Mouse (Mus musculus): ENCODE measurements at regions not wholly inside any gene's neighbourhood (a gene's known extent, or its start where the extent isn't known, plus 50 kb on each side); places are given as distances from the start of the nearest gene placed in this dataset.

- Histone ChIP-seq H3K27me3 (replicated peaks) (no peaks in the 10 kb centered on the region), H3K4me2 (ENCODE audit: insufficient read depth, low read depth, poor library complexity, severe bottlenecking) (no peak overlapping the region), H3K4me1 (ENCODE audit: control insufficient read depth in 1 of 2, insufficient read depth in 2 of 2) (peaks cover 7% of the 10 kb centered on the region in 2 experiments; a peak in 3 of 4 replicates), H3K79me2 (replicated peaks; ENCODE audit: control insufficient read depth, extremely low read depth, insufficient read depth, poor library complexity, severe bottlenecking) (no peaks in the 10 kb centered on the region), H3K9ac (ENCODE audit: insufficient read depth, low read depth) (no peak overlapping the region), H3K9me3 (replicated peaks; ENCODE audit: low read length) (peaks cover 3% of the 10 kb centered on the region), H3K27ac (ENCODE audit: insufficient read depth, low read depth) (no peak overlapping the region), H3K36me3 (replicated peaks in 1 of 2; ENCODE audit: control insufficient read depth in 1 of 2, insufficient read depth in 1 of 2, low read length in 1 of 2) (no peaks in the 10 kb centered on the region), H3K4me3 (replicated peaks in 1 of 3; ENCODE audit: low read depth in 2 of 3, low read length in 2 of 3, poor library complexity in 1 of 3) (no peak overlapping the region)
- peak; percentile 43; the same call in 1 of the 2 replicates for TF ChIP-seq IRF4 (IDR thresholded peaks at IDR 0.05; ENCODE audit: low read depth, low read length)
- no peak for TF ChIP-seq RCOR1 (conservative IDR thresholded peaks at IDR 0.05; ENCODE audit: low read depth, low read length)
- no peak for TF ChIP-seq TBP (conservative IDR thresholded peaks at IDR 0.05; ENCODE audit: low read depth, low read length)
- TF ChIP-seq UBTF (IDR thresholded peaks at IDR 0.05; ENCODE audit: low read depth, low read length), result no peak
- TF ChIP-seq GABPA (IDR thresholded peaks at IDR 0.05; ENCODE audit: insufficient replicate concordance, low read depth, low read length), result no peak
- TF ChIP-seq NRF1 (IDR thresholded peaks at IDR 0.05; ENCODE audit: low read depth, low read length), result no peak
- no peak for TF ChIP-seq MAX (IDR thresholded peaks at IDR 0.05; ENCODE audit: low read length)
- in situ Hi-C loops (cut with MboI; ENCODE audit: low pct_ligation_motif_present, low pct_unique_long_range_greater_than_20kb, low sequenced_read_pairs), result no loop called here
- DNase-seq (ENCODE audit: extremely low read depth), result no peak
- dilution Hi-C loops (cut with MboI; ENCODE audit: extremely low pct_ligation_motif_present, extremely low pct_unique_long_range_greater_than_20kb, low sequenced_read_pairs), result no loop called here
These were observed 111.3 kb downstream of the Kcnrg start for GRCm38 (mm10) chr14:61718392-61719124.

GRCm38 (mm10) chr14:61721302-61721701 is 114.0 kb downstream of the Kcnrg start:
- DNase-seq (ENCODE audit: extremely low read depth), result no peak
- Histone ChIP-seq H3K9ac (ENCODE audit: insufficient read depth, low read depth) (no peak overlapping the region), H3K4me3 (replicated peaks in 1 of 3; ENCODE audit: low read depth in 2 of 3, low read length in 2 of 3, poor library complexity in 1 of 3) (no peak overlapping the region), H3K27me3 (replicated peaks) (no peaks in the 10 kb centered on the region), H3K4me1 (ENCODE audit: control insufficient read depth in 1 of 2, insufficient read depth in 2 of 2) (peaks cover 7 to 11% of the 10 kb centered on the region in 2 experiments; a peak in 3 of 4 replicates), H3K27ac (ENCODE audit: insufficient read depth, low read depth) (no peak overlapping the region), H3K9me3 (replicated peaks; ENCODE audit: low read length) (no peaks in the 10 kb centered on the region), H3K79me2 (replicated peaks; ENCODE audit: control insufficient read depth, extremely low read depth, insufficient read depth, poor library complexity, severe bottlenecking) (no peaks in the 10 kb centered on the region), H3K4me2 (ENCODE audit: insufficient read depth, low read depth, poor library complexity, severe bottlenecking) (no peak overlapping the region), H3K36me3 (replicated peaks in 1 of 2; ENCODE audit: control insufficient read depth in 1 of 2, insufficient read depth in 1 of 2, low read length in 1 of 2) (no peaks in the 10 kb centered on the region)
- TF ChIP-seq EP300 (IDR thresholded peaks at IDR 0.05; ENCODE audit: low read length) (no peak), IRF4 (IDR thresholded peaks at IDR 0.05; ENCODE audit: low read depth, low read length) (no peak), MAFK (IDR thresholded peaks at IDR 0.05; ENCODE audit: insufficient replicate concordance, low read length) (no peak), SMC3 (IDR thresholded peaks at IDR 0.05; ENCODE audit: low read depth, low read length) (no peak), JUND (conservative IDR thresholded peaks at IDR 0.05; ENCODE audit: low read depth, low read length) (no peak), BHLHE40 (IDR thresholded peaks at IDR 0.05; ENCODE audit: low read depth, low read length) (no peak), KAT2A (IDR thresholded peaks at IDR 0.05; ENCODE audit: insufficient replicate concordance, low read length) (no peak), MEF2A (IDR thresholded peaks at IDR 0.05; ENCODE audit: borderline replicate concordance, low read depth, low read length) (no peak), RAD21 (IDR thresholded peaks at IDR 0.05; ENCODE audit: low read depth, low read length) (no peak; the same call in 1 of the 2 replicates), ZMIZ1 (IDR thresholded peaks at IDR 0.05; ENCODE audit: low read depth, low read length) (no peak), CHD1 (IDR thresholded peaks at IDR 0.05; ENCODE audit: low read depth, low read length) (no peak), CHD2 (IDR thresholded peaks at IDR 0.05; ENCODE audit: low read length) (no peak), ETS1 (conservative IDR thresholded peaks at IDR 0.05; ENCODE audit: low read depth, low read length) (no peak), TBP (conservative IDR thresholded peaks at IDR 0.05; ENCODE audit: low read depth, low read length) (no peak), NELFE (IDR thresholded peaks at IDR 0.05; ENCODE audit: low read depth, low read length) (no peak), E2F4 (IDR thresholded peaks at IDR 0.05; ENCODE audit: insufficient replicate concordance, low read depth, low read length) (no peak), MAZ (IDR thresholded peaks at IDR 0.05; ENCODE audit: low read depth, low read length) (no peak), POLR2A (IDR thresholded peaks at IDR 0.05; ENCODE audit: low read depth, low read length) (no peak), ZKSCAN1 (IDR thresholded peaks at IDR 0.05; ENCODE audit: borderline replicate concordance, low read depth, low read length) (no peak)
- dilution Hi-C loops (cut with MboI; ENCODE audit: extremely low pct_ligation_motif_present, extremely low pct_unique_long_range_greater_than_20kb, low sequenced_read_pairs) (no loop called here), in situ Hi-C loops (cut with MboI; ENCODE audit: low pct_ligation_motif_present, low pct_unique_long_range_greater_than_20kb, low sequenced_read_pairs) (no loop called here)

Data from CH12.LX (cell line).